Mouse (Mus musculus) megakaryocyte-erythroid progenitor cell, adult 5-6 weeks (primary cell): ENCODE data around the gene Oscp1. TPM values are rescaled to one million over a fixed set of nuclear protein-coding genes. Genes with fewer than 3 reads are reported as not detected.
A peak's percentile ranks its signal among the peaks of the same experiment; 100 is the strongest.

Experiments used
- ATAC-seq: replicated peaks from 2 replicates; pipeline ENCODE4 v1.8.0; 2016; ENCODE audit warnings: mild to moderate bottlenecking, inconsistent platforms; ENCODE audit not compliant: severe bottlenecking, poor library complexity, low FRiP score, low TSS enrichment
- total RNA-seq, 2 experiments: library from RNA; stranded (forward) in 1 of 2; stranded (reverse) in 1 of 2; fragments of 200-1000, 215-1000 nt in 1 of 2; fragments of >200 nt in 1 of 2; fragmentation: Nextera tagmentation in 1 of 2; gene quantifications; 2 replicates each; pipeline ENCODE4 v1.2.3; 2014 to 2017

Gene Oscp1
- total RNA-seq (2014; fragmentation: Nextera tagmentation) (0.90 and 1.9 TPM in 2 replicates), total RNA-seq (2017) (0.91 and 22.0 TPM in 2 replicates)

- peak; percentile 96 for ATAC-seq
Measured at GRCm38 (mm10) chr4:126058134-126058996, at the start of gene Oscp1. TSS of gene Oscp1 (plus strand) at chr4:126058565.

DNA sequence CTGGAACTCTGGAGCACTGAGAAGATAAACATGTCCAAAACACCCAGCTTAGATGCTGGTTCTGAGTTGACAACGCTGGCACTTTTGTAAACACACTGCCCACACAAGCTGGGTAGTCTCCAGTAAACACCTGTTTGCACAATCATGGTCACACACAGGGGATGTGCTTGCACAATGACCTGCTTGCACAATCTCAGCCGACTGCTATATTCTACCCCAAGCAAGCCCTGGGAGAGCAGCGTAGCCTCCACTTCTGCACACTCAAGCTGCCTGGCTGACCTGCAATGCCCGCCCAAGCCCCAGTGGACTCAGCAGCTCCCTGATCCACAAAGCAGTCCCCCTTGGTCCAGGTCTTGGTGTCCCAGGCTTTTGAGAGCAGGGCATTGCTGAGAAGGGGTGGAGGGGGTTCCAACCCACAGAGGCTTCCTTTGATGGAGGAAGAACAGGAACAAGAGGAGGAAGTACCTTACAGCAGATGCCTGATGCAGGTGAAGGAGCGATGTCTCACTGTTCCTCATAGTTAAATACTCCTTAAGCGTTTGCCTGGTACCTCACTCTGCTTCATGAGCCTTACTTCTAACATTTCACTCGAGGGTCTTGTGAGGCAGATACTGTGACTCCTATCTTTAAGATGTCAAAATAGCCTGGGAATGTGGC is 40.6 kb upstream of the Oscp1 start:
- ATAC-seq: no peak

DNA sequence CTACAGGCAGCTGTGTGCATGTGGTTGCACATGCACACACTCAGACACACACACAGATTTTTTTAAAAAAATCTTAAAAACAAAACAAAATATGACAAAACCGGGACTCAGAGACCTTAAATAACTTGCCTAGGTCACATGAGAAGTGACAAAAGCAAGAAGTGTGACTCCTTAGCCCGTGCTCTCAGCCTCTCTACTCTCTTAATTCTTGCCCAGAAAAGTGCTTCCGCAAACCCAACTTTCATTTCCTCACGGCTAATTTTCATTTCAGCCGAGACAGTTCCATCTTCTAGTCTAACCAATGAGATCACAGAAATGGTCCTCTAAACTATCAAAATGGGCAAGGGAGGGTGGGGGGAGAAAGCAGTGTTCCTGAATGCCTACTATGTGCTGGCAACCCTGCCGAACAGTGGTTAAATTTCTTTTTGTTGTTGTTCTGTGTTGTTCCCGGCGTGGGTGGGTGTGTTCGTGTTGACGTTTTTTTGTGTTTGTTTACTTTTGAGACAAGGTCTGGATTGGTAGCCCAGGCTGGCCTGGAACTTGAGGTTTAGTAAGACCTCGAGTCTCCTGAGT is 39.3 kb upstream of the Oscp1 start:
- no peak for ATAC-seq

DNA sequence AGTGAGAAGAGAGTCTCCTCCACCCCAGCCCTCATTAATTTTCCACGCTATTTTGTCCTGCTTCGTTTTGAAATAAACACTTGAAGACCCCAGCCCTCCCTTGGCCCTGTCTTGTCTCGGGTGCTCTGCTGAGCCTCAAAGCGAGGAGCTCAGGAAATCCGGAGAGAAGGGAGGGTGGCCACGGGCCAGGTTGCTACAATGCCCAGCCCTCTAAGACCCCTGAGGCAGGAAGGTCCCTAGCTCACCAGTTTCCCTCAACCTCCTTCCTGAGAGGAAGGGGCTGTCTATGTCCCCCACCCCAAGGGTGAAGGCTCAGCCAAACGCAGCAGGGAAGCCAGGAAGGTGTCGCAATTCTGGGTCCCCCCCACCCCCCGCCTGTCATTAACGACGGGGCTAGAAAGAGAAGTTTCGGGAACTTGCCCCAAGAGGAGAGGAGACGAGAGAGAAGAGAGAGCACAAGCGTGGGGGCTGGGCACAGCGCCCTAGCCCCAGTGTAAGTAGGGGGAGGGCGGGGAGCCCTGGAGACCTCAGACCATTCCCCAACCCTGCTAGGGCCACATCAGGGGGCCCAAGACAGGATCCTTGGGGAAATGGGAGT is 34.0 kb upstream of the Oscp1 start, which contains the start of gene Csf3r:
TSS of gene Csf3r (plus strand) at position 248 of the 598 bp plus-strand sequence.
- no peak for ATAC-seq

DNA sequence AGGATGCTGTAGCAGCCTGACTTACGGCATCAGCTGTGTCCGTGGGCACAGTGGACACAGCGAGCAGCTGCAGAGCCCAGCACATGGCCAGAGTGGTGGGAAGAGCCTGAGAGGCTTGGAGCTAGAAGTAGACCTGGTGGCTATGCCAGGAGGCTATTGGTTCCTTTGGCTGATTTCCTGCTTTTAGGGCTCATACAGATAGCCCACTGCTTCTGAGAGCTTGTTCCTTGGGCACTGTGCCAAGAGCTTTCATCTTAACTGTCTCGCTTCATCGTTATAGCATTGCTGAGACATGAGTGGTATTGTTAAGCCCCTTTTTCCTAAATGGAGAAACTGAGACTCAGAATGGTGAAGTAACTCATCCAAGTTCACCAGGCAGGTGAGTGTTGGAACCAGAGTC is 32.6 kb upstream of the Oscp1 start:
- no peak for ATAC-seq

- ATAC-seq: peak; percentile 51; the same call in 1 of the 2 replicates
Measured at GRCm38 (mm10) chr4:126027980-126028379, 30.4 kb upstream of the Oscp1 start.

DNA sequence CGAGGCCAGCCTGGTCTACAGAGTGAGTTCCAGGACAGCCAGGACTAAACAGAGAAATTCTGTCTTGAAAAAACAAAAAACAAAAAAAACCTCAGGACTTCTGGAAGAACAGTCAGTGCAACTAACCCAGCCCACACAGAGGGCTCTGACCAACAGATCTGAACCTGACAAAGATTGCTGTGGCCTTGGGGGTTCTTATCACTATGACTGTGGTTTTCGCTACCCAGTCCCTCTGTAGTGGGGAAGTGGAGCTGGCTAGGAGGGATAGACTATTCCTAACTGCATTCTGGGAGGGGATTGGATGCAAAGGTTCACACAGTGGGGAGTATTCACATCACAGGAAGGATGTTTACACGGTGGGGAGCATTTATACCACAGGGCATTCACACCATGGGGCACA is 29.3 kb upstream of the Oscp1 start:
- ATAC-seq: no peak

DNA sequence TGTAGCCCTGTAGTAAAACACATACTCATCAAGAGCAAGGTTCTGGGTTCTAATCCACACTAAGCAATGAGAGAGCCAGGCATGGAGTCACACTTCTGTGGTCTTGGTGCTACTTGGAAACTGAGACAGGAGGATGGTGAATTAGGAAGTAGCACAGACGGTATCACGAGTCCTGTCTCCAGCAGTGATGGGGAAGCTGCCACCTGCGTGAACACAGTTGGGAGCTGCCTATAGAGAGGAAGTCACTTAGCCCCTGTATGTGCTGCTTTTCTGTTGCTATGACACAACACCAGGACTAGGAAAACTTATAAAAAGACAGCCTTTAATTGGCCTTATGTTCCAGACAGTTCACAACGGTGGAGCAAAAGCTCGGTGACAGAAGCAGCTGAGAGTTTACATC is 27.7 kb upstream of the Oscp1 start:
- ATAC-seq: no peak

GRCm38 (mm10) chr4:126035413-126035812 is 23.0 kb upstream of the Oscp1 start:
- ATAC-seq: no peak

DNA sequence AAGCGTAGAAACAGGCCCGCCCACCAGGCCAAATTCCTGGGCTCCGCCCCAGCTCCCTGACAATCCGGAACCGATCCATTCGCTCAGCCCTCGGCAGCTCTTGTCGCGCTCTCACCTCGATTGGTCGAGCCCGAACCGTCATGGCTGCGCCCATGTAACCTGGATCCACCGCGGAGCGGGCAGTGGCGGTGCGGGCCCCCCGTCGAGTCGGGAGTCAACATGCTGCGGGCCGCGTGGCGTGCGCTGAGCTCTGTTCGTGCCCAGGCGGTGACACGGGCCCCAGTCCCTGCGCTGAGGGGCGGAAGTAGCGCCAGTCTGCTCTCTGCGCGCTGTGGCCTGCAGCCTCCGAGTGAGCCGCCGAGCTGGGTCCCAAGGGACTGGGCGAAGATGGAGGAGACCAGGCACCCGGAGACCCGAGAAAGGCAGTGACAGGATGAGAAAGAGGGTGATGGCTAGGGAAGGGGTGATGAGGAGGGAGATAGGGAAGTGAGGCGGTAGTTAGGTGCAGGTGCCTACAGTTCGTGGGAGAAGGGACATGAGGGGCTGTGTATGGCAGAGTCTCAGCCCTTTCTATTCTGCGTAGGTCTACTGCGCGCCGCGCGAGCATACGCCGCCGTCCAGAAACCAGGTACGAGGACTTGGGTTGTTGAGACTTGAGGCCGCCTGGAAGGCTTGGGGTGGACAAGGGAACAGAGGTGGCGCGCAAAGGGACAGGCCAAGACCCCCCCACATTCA is 11.3 kb upstream of the Oscp1 start, which contains the start of gene Mrps15:
TSS of gene Mrps15 (plus strand) at position 75 of the 735 bp plus-strand sequence.
- peak; percentile 96 for ATAC-seq

- ATAC-seq: no peak
Measured at GRCm38 (mm10) chr4:126051617-126052016, 6.7 kb upstream of the Oscp1 start.

- ATAC-seq: peak; percentile 49
Measured at GRCm38 (mm10) chr4:126057207-126058133, 895 bp upstream of the Oscp1 start.

- ATAC-seq: no peak
Measured at GRCm38 (mm10) chr4:126058997-126059362, 615 bp downstream of the Oscp1 start.

DNA sequence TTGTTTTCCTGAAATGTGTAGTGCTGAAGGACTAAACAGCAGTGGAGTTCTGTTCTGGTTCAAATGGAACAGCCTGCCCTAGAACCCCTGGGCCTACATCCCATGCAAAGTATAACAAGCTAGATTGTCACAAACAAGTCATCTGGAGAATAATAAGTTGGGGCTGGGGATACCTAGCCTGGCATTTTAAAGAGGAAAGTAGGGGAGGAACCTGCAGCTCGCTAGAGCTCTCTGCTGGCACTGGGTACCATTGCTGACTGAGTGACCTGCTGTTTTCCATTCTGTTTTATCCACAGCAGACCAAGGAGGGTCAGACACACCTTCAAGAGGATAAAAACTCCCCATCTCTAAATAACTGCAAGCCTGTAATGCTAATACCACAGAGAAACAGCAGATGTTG is 4.5 kb downstream of the Oscp1 start:
- no peak for ATAC-seq

GRCm38 (mm10) chr4:126065241-126065640 is 6.9 kb downstream of the Oscp1 start:
- no peak for ATAC-seq

GRCm38 (mm10) chr4:126067401-126068077 is 9.2 kb downstream of the Oscp1 start:
- no peak for ATAC-seq

DNA sequence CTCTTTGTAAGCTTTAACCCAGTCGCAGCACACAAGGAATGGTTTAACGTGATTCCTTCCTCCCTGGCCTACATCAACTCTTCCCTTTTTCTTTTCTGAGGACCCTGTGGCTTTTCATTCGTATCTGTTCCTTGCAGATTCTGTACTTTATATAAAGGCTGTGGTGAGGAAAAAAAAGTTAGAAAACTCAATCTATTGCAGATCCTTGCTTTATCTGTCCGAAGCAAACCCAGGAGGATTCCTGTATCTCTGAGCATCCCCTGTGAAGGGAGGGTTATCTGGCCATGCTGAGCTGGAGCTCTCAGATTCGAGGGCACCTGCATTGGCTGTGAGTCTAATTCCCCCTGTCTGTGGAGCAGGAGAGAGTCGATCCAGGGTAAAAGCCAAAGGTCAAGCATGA is 10.5 kb downstream of the Oscp1 start:
- ATAC-seq: 0 out of 2 replicates have a peak, but pooled peaks have one; percentile 10

DNA sequence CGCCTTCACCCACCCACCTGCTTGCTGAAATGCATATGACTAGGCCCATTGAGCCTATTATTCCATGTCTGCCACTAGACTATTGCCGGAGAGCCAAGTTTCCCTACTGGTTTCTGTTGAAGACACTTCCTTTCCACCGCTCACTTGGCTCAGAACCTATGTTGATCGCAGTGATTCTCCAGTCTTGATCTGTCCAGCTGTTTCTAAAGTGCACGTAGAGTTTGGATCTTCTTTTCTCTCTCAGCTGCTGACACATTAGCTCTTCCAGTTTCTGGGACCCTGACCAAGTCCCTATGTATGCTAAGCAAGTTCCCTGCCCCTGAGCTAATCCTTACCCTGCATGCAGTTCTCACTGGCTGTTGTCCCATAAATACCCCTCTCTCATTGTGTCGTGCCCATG is 19.5 kb downstream of the Oscp1 start:
- ATAC-seq: no peak
